Mouse (Mus musculus) intestine, embryonic 15.5 days (tissue): ENCODE results near the gene Eif3b. TPM values are rescaled to one million over a fixed set of nuclear protein-coding genes. Genes with fewer than 3 reads are reported as not detected.

Experiments
- polyA plus RNA-seq: library from polyadenylated mRNA; unstranded; fragments of >200 nt; fragmentation: Nextera tagmentation; extraction: Ambion mirVana; gene quantifications from 2 replicates; pipeline ENCODE4 v1.2.1, GENCODE M21; 2015

The Eif3b gene
- polyA plus RNA-seq, 1 experiment from 2014 or later: 127 TPM

Other genes with a start within 250 kb of the Eif3b start
- gene Mad1l1, start 97.8 kb upstream of the Eif3b start, polyA plus RNA-seq: 34.7 and 38.0 TPM in 2 replicates
- gene Nudt1, start 97.7 kb upstream of the Eif3b start, polyA plus RNA-seq: 48.5 and 52.5 TPM in 2 replicates
- gene Mrm2, start 87.4 kb upstream of the Eif3b start, polyA plus RNA-seq: 19.0 and 19.7 TPM in 2 replicates
- 23.0 and 27.2 TPM in 2 replicates for gene Snx8, start 30.1 kb upstream of the Eif3b start, polyA plus RNA-seq
- gene Gm4869, start 26.3 kb downstream of the Eif3b start, polyA plus RNA-seq: not detected in 2 replicates
- 19.8 and 21.3 TPM in 2 replicates for gene Chst12, start 86.2 kb downstream of the Eif3b start, polyA plus RNA-seq
- gene Grifin, start 145.7 kb downstream of the Eif3b start, polyA plus RNA-seq: 0.49 and 0.58 TPM in 2 replicates
- gene Lfng, start 188.0 kb downstream of the Eif3b start, polyA plus RNA-seq: 14.8 and 16.0 TPM in 2 replicates
- gene Ttyh3, start 229.7 kb downstream of the Eif3b start, polyA plus RNA-seq: 34.5 and 34.7 TPM in 2 replicates